Mouse (Mus musculus) midbrain, embryonic 11.5 days (tissue): Measurements from ENCODE around the gene D630023F18Rik. TPM values are rescaled to one million over a fixed set of nuclear protein-coding genes. Genes with fewer than 3 reads are reported as not detected.

Experiments used
- ATAC-seq: fragments of 200-750 bp; cut with Nextera tagmentation; 2 replicates; pipeline ENCODE4 v1.8.0; 2017; ENCODE audit warnings: moderate TSS enrichment, moderate library complexity; ENCODE audit not compliant: low FRiP score
- DNase-seq: peaks from one replicate; pipeline ENCODE4 v3.0.0; 2015; ENCODE audit warnings: low spot score; ENCODE audit errors: missing footprints
- H3K27ac ChIP-seq: fragments of 300-500 bp; sonication (generic); 2 replicates; pipeline ENCODE4 v1.5.1; 2014; ENCODE audit warnings: low read depth, low read length
- H3K27me3 ChIP-seq: fragments of 300-500 bp; sonication (generic); 2 replicates; pipeline ENCODE4 v1.6.1; 2014; ENCODE audit warnings: mild to moderate bottlenecking, low read length, moderate library complexity, mixed read lengths; ENCODE audit not compliant: control insufficient read depth, insufficient read depth
- H3K36me3 ChIP-seq: fragments of 300-500 bp; sonication (generic); 2 replicates; pipeline ENCODE4 v1.6.1; 2014; ENCODE audit warnings: mild to moderate bottlenecking, low read length, moderate library complexity, mixed read lengths; ENCODE audit not compliant: control insufficient read depth, insufficient read depth
- H3K4me1 ChIP-seq: fragments of 300-500 bp; sonication (generic); 2 replicates; pipeline ENCODE4 v1.6.1; 2014; ENCODE audit warnings: low read length; ENCODE audit not compliant: control insufficient read depth, insufficient read depth
- H3K4me2 ChIP-seq: fragments of 300-500 bp; sonication (generic); 2 replicates; pipeline ENCODE4 v1.6.1; 2014; ENCODE audit warnings: mild to moderate bottlenecking, moderate library complexity
- H3K4me3 ChIP-seq: fragments of 300-500 bp; sonication (generic); 2 replicates; pipeline ENCODE4 v1.5.1; 2014; ENCODE audit warnings: low read depth, low read length
- H3K9ac ChIP-seq: fragments of 300-500 bp; sonication (generic); 2 replicates; pipeline ENCODE4 v1.6.1; 2014; ENCODE audit warnings: low read length
- H3K9me3 ChIP-seq: fragments of 300-500 bp; sonication (generic); 2 replicates; pipeline ENCODE4 v1.6.1; 2016; ENCODE audit warnings: low read length; ENCODE audit not compliant: control insufficient read depth
- WGBS: fragments of 180-500 bp; shearing (Covaris S2); extraction: QIAGEN DNeasy Blood & Tissue Kit; methylation state at CpG from one replicate; pipeline ENCODE4 v1.1.7; 2014; 5-methylcytosine and 5-hydroxymethylcytosine counted together
- polyA plus RNA-seq: library from polyadenylated mRNA; unstranded; fragments of >200 nt; fragmentation: Nextera tagmentation; extraction: Ambion mirVana; gene quantifications from 2 replicates; pipeline ENCODE4 v1.2.1, GENCODE M21; 2014

The D630023F18Rik gene
- polyA plus RNA-seq, 1 experiment from 2014 or later = 0.22 TPM

DNA sequence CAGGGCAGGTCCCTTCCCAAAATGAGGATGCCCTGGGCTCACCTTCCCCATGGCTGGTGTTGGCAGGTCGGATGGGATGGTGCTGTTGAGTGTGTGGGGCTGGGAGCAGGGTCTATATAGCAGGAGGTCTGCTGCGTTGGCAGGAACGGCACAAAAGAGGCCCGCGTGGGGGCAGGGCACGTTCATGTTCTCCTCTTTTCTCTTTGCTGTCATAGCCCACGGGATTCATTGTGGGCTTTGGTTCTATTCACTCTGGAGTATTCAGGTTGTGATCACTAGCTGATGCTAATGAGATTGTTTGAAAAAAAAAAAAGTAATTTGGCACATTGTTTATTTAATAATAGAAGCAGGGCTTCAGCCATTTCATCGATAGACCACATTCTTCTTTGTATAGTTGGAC lies 59.7 kb downstream of the D630023F18Rik start, which contains the start of gene Crygd:
Gene Crygd, minus strand, starts transcription at position 101 of the 400 bp plus-strand sequence.
- Histone ChIP-seq H3K9ac (no peak within 1 kb of the TSS), H3K4me3 (no peak within 1 kb of the TSS), H3K27ac (no peak within 1 kb of the TSS), H3K9me3 (no peaks in the 10 kb centered on the region), H3K4me1 (no peaks in the 10 kb centered on the region), H3K4me2 (no peak within 1 kb of the TSS), H3K36me3 (no peaks in the 10 kb centered on the region), H3K27me3 (no peaks in the 10 kb centered on the region)
- 83% methylated on average over 8 of the region's 8 CpGs for WGBS
- DNase-seq (no peak), ATAC-seq (no peak)

Other genes with a start within 250 kb of the D630023F18Rik start
- 5.6 and 5.9 TPM in 2 replicates for gene Plekhm3, start 166.4 kb downstream of the D630023F18Rik start, polyA plus RNA-seq
- gene Akr1cl, start 90.5 kb downstream of the D630023F18Rik start, polyA plus RNA-seq = 0.11 and 0.17 TPM in 2 replicates
- gene Cryge, start 72.1 kb downstream of the D630023F18Rik start, polyA plus RNA-seq = 0.65 and 0.74 TPM in 2 replicates
- gene Crygd, start 59.8 kb downstream of the D630023F18Rik start, polyA plus RNA-seq = not detected in 2 replicates
- 0.39 TPM in 1 of 2 replicates, not detected in the other for gene Crygc, start 49.5 kb downstream of the D630023F18Rik start, polyA plus RNA-seq
- not detected in 2 replicates for gene Crygb, start 40.9 kb downstream of the D630023F18Rik start, polyA plus RNA-seq
- not detected in 2 replicates for gene Cryga, start 19.8 kb downstream of the D630023F18Rik start, polyA plus RNA-seq
- not detected in 2 replicates for gene Gm28845, start 3.7 kb downstream of the D630023F18Rik start, polyA plus RNA-seq
- gene Idh1, start 63.3 kb upstream of the D630023F18Rik start, polyA plus RNA-seq = 433 and 472 TPM in 2 replicates
- 17.1 and 20.1 TPM in 2 replicates for gene Pikfyve, start 63.5 kb upstream of the D630023F18Rik start, polyA plus RNA-seq
- gene Pth2r, start 158.8 kb upstream of the D630023F18Rik start, polyA plus RNA-seq = 0.17 TPM in 1 of 2 replicates, not detected in the other